Mouse (Mus musculus) heart, adult 8-10 months (tissue): ENCODE results near the gene Gzf1. TPM values are rescaled to one million over a fixed set of nuclear protein-coding genes. Genes with fewer than 3 reads are reported as not detected.

ENCODE experiments used
- DNase-seq: peaks from one replicate; pipeline ENCODE4 v3.0.0; 2022; ENCODE audit warnings: low spot score
- total RNA-seq, 4 experiments: library from RNA; stranded (reverse); gene quantifications; 2 replicates each; pipeline ENCODE4 v1.2.4; 2022

Gzf1 gene
- total RNA-seq, result 10 to 100 TPM; 26.2 to 34.0 (median 28.9) TPM

DNA sequence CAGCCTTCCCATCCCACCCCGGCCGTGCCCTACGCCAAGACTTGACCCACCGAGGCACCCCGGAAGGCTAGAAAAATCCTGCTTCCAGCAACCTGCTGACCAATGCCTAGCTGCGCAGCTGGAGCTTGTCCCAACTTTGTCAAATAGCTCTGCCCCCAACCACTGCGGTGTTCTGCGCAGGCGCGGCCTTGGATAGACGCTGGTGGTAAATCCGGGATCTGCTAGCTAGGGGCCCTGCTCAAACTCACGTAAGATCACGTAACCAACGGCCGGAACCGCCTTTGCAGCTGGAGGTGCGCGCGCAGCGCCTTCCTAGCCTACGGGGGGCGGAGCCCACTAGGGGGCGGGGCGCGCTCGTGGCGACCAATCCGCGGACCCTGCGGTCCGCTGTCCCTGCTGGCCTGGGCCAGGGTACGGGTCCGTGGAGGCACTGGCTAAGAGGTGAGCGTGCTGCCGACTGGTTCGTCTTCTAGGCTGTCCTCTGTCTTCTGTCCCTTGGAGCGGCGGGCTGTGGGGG is at the start of gene Gzf1:
TSS of gene Gzf1 (plus strand) at position 249 of the 517 bp plus-strand sequence.
- peak; percentile 99 for DNase-seq

DNA sequence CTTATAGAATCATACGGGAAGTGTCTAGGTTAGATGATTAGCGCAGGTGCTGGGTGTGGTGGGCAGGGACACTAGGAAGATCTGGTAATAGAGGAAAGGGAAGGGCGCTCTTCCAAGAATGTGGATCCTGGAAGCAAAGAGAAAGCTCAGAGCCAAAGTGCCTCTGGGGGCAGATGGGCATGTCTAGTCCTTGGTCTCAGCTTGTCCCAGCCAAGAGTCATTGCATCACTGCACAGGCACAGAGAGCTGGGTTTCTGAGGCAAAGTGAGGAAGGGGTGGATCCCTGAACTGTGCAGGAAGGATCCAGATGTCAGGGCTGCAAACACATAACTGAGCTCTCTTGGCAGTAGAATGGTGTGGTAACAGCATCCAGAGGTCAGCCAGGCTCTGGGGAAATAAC is 49.2 kb upstream of the Gzf1 start:
- peak; percentile 57 for DNase-seq

- DNase-seq, result no peak
Observed at GRCm38 (mm10) chr2:148634466-148634865, 46.4 kb upstream of the Gzf1 start.

GRCm38 (mm10) chr2:148642610-148643370 is 38.0 kb upstream of the Gzf1 start:
- no peak for DNase-seq

DNA sequence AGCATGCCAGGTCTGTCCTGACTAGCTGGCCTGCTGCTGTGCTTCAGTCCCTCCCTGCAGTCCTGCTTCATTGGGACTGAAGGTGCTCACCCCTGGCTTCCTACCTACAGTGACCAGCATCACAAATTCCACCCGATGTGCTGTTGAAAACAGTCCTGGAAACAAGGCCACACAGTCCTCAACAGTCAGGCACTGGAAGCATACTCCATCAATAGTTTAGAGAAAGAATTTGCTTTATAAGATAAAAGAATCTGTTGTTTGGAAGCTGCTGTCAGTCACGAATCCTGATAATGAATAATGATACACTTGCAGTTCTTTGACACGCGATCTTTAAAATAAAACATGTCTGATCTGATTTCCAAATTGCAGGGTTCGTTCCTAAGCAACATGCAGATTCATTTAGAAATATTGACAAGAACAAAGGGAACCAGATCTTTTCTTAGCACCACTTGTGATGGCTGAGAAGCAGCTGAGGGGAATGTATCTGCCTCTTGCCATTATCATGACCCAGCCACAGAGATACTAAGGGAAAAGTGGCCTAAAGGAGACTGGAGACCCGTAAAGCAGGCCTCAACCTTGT is 36.3 kb upstream of the Gzf1 start:
- DNase-seq, result no peak

- no peak for DNase-seq
Observed at GRCm38 (mm10) chr2:148650587-148651357, 30.1 kb upstream of the Gzf1 start.

DNA sequence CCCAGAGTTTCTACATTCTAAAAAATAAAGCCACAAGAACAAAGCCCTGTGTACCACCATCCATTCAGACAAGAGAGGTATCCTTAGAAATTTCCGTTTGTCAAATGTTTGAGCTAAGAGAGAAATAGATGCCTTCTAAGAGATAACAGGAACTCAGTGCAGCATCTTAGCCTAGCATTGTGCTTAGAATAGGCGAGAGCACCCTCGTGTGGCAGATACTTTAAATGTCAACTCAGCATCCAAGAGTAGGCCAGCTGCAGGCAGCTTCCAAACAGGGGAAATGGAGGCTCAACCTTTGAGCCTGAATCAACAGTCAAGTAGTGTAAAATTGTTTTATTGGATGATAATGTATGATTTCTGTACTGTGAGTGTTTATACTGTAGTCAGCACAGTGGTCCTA is 25.9 kb upstream of the Gzf1 start:
- peak; percentile 68 for DNase-seq

GRCm38 (mm10) chr2:148663458-148663857 is 17.4 kb upstream of the Gzf1 start:
- DNase-seq, result no peak

- peak; percentile 100 for DNase-seq
Observed at GRCm38 (mm10) chr2:148672199-148673096, 8.4 kb upstream of the Gzf1 start, which contains the start of gene Nxt1. Nxt1 (plus strand) TSS chr2:148672601.

DNA sequence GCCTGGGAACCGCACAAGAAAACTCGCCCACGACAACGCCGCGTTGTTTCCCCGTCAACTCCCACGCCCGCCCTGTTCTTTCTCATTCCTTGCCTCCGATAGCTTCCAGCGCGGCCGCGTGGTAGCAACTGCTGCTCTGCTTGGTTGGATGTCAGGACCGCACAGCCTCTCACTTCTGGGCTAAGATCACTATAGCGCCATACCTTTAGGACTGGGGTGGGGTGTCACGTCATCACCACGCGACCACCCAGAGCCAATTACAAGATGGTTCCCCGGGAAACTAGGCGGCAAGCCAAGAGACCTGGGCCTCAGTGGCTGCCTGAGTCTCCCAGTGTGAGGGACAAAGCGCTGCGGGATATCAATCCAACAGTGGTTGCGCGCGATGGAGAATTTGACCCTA is 3.0 kb upstream of the Gzf1 start:
- DNase-seq, result no peak

GRCm38 (mm10) chr2:148679346-148679745 is 1.5 kb upstream of the Gzf1 start:
- DNase-seq, result peak; percentile 69

DNA sequence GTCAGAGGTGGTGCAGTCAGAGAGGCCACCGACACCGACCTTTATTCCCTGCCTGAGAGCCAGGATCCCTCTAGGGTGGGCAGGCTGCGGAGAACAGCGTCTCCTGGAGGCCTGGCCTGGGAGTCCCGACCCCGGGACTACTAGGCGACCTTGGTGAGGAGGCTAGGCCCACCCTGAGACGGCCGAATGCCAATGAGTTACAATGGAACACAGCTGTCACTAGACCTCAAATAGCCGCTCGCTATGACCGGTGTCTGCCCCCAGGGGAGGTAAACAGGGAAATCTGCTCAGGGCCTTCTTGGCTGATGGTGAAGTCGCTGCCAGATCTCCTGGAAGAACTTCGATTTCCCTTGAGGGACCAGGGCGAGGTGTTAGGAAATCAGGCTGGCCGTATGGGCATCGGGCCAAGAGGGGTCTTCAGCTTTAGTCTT is 653 bp downstream of the Gzf1 start:
- peak; percentile 45 for DNase-seq

DNA sequence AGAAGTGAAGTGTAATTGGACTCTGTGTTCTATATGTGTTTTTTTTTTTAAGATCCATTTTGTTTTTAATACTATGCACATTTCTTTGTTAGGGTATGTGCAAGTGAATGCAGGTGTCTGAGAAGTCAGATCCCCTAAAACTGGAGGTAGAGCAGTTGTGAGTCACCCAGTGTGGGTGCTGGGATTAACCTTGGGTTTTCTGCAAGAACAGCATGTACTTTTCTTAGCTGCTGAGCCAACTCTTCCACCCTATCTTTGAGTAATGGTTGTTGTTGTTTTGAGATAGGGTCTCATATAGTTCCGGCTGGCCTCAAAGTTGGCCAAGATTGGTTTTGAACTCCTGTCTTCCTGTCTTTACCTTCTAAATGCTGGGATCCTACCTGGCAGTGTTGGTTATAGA is 2.2 kb downstream of the Gzf1 start:
- DNase-seq, result no peak

DNA sequence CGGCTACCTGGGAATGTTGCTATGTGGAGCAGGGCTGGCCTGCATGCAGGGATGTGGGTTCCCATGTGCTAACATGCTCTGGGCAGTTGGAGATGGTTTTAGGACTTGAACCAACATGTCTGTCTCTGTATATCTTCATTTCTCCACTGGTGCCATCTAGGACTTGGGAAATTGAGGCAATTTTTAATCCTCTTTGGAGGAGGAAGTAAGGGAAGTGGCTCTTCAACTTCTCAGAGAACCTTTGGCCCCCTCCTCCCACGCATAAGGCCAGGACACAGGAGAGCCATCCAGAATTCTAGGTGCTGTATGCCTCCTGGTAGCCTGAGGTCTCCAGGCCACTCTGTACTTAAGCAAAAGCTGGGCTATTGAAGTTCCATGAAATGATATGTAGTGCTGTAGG is 4.1 kb downstream of the Gzf1 start:
- no peak for DNase-seq

DNA sequence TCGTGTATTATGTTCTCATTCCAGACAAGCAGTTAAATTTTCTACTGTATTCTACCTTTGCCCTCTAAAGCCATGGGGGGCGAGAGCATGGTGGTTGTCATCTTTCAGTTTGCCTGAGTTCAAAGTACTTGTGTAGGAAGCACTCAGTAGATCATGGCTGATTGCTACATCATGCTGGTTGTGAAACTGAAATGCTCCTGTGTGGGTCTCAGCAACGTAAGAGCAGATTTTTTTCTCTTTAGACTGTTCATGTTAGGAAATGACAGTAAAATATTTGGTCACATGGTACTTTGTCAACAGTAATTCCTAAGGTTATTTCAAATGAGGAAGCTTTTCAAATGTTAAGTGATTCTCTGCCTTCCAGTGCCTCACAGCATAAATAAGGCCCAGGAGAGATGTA is 4.9 kb downstream of the Gzf1 start:
- no peak for DNase-seq

GRCm38 (mm10) chr2:148686862-148687261 is 6.0 kb downstream of the Gzf1 start:
- DNase-seq, result no peak

GRCm38 (mm10) chr2:148687971-148688370 is 7.1 kb downstream of the Gzf1 start:
- DNase-seq, result no peak

GRCm38 (mm10) chr2:148689444-148690140 is 8.8 kb downstream of the Gzf1 start:
- DNase-seq, result no peak

DNA sequence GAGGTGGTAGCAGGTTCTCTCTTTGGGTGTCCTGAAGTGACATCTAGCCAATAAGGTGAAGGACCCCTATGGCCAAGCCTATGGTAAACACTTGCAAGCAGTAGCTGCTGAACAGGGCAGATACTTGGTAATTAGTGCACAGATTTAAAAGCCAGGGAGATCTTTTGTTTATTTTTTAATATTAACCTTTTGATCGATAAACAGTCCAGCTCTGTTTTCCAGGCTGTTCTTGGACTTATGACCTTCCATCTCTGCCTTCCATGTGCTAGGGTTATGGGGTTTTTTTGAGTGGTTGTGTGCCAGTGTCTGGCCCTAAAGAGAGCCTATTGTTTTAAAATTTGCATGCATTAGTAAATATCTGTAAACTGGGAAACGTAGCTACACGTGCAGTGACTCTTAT is 9.5 kb downstream of the Gzf1 start:
- DNase-seq, result no peak

GRCm38 (mm10) chr2:148690781-148691180 is 10.0 kb downstream of the Gzf1 start:
- no peak for DNase-seq

DNA sequence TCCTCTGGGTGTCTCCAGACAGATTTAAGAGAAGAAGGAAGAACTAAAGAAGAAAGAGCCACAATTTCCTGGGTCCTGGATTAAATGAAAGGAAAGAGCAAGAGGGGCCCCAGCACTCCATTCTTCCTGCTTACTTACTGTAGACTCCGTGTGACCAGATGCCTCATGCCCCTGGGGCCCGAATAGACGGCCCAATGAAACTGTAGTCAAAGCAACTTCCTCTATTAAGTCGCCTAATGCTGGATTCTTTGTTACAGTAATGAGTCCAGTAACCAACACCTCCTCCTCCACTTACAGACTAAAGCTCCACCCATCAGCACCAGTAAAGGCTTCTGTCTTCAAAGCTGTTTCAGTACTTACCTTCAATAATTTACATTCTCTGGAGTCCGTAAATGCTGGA is 17.7 kb downstream of the Gzf1 start:
- DNase-seq, result no peak
